Mouse (Mus musculus): Measurements from ENCODE around the gene Trem2. TPM values are rescaled to one million over a fixed set of nuclear protein-coding genes. Genes with fewer than 3 reads are reported as not detected.
"Not testable (repeated sequence)": the region's sequence is repeated elsewhere in the genome, so short reads cannot be mapped to it uniquely, and the experiment has no call there.

Gene Trem2
- polyA plus RNA-seq (2015; fragmentation: Nextera tagmentation; extraction: Ambion mirVana), result 2.1 and 2.3 TPM in 2 replicates

DNA sequence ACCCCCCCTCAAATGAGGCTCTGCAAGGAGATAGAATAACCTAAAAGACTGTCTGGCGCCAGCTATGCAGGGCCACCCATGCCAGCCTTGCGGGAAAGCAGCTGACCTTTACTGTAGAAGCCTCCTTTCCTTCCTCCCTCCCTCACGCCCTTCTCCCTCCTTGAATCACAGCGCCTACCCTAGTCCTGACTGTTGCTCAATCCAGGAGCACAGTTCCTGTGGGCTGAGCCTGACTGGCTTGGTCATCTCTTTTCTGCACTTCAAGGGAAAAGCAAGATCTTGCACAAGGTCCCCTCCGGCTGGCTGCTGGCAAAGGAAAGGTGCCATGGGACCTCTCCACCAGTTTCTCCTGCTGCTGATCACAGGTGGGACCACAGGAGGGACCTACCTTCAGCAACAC is at the start of gene Trem2:
Trem2 (plus strand) TSS at position 171 of the 400 bp plus-strand sequence.
- H3K4me1 ChIP-seq, result no peaks in the 10 kb centered on the region
- no peak within 1 kb of the TSS for H3K27ac ChIP-seq
- no peak within 1 kb of the TSS for H3K9ac ChIP-seq
- 84% methylated on average over 5 of the region's 5 CpGs for WGBS
- H3K4me3 ChIP-seq, result no peak within 1 kb of the TSS
- no peaks in the 10 kb centered on the region for H3K9me3 ChIP-seq (replicated peaks)
- ATAC-seq, result no peak
- no peaks in the 10 kb centered on the region for H3K27me3 ChIP-seq
- no peak within 1 kb of the TSS for H3K4me2 ChIP-seq
- H3K36me3 ChIP-seq (ENCODE audit: poor library complexity, severe bottlenecking), result no peaks in the 10 kb centered on the region

DNA sequence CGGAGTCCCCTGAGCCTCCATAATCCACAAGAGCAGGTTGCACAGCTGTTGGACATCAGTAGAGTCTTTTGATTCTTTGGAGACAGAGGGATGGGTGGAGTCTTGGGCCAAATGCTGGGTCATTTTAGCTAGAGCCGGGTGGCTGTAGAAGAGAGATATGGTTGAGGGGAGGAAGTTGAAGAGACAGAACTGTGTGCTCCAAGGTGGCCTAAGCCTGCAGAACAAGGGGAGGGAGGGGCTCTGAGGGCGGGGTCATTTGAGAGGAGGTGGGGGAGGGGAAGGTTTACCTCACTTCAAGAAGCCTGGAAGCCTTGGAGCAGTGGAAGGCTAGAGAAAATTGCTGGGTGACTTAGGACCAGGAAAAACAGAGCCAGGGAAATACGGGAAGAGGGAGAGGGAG is 47.0 kb upstream of the Trem2 start, which contains the start of gene Treml2:
Treml2 (plus strand) TSS at position 296 of the 400 bp plus-strand sequence.
- ATAC-seq, result no peak
- 37% methylated on average over 3 of the region's 4 CpGs for WGBS
- Histone ChIP-seq H3K36me3 (ENCODE audit: poor library complexity, severe bottlenecking) (no peaks in the 10 kb centered on the region), H3K4me3 (no peak within 1 kb of the TSS), H3K4me1 (no peaks in the 10 kb centered on the region), H3K4me2 (no peak within 1 kb of the TSS), H3K9ac (no peak within 1 kb of the TSS), H3K9me3 (replicated peaks) (no peaks in the 10 kb centered on the region), H3K27me3 (no peaks in the 10 kb centered on the region), H3K27ac (no peak within 1 kb of the TSS)

DNA sequence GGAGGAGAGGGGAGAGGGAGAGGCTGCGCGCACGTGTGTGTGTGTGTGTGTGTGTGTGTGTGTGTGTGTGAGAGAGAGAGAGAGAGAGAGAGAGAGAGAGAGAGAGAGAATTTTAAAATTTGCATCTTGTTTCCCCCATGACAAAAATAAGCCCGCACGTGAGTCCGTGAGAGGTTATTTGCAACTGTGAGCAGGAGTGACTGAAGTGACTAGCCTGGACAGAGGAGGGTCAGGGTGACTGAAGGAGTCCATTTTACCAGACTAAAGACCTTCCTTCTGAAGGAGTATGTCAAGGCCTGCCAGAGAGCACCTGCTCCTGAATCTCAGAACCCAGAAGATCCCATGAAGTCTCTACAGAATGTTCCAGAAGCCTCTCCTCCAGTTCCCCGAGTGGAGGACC is 46.4 kb upstream of the Trem2 start:
- Histone ChIP-seq H3K27ac (no peak overlapping the region), H3K27me3 (no peaks in the 10 kb centered on the region), H3K4me3 (no peak overlapping the region), H3K4me2 (no peak overlapping the region), H3K4me1 (no peaks in the 10 kb centered on the region), H3K36me3 (ENCODE audit: poor library complexity, severe bottlenecking) (no peaks in the 10 kb centered on the region), H3K9me3 (replicated peaks) (no peaks in the 10 kb centered on the region), H3K9ac (no peak overlapping the region)
- WGBS, result 56% methylated on average over 7 of the region's 7 CpGs
- no peak for ATAC-seq

DNA sequence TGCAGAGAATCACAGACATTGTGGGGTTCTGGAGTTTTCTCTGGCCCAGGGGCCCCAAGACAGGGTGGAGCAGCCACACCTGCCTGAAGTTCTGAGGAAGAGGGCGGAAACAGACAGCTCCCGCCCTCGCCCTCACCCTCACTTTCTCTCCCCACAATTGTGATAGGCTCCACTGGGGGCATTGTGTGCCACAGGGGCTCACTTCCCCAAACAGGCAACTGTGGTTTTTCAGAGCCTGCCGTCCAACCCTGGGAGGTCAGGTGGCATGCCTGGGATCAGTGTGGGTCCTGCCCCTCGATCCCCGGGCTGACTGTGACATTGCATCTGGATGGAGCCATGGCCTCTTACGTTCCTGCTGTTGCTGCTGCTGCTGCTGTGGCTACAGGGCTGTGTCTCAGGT is 46.0 kb upstream of the Trem2 start:
- Histone ChIP-seq H3K4me2 (no peak overlapping the region), H3K27me3 (no peaks in the 10 kb centered on the region), H3K27ac (no peak overlapping the region), H3K4me1 (no peaks in the 10 kb centered on the region), H3K36me3 (ENCODE audit: poor library complexity, severe bottlenecking) (no peaks in the 10 kb centered on the region), H3K9me3 (replicated peaks) (no peaks in the 10 kb centered on the region), H3K9ac (no peak overlapping the region), H3K4me3 (no peak overlapping the region)
- ATAC-seq, result no peak
- 81% methylated on average over 7 of the region's 7 CpGs for WGBS

DNA sequence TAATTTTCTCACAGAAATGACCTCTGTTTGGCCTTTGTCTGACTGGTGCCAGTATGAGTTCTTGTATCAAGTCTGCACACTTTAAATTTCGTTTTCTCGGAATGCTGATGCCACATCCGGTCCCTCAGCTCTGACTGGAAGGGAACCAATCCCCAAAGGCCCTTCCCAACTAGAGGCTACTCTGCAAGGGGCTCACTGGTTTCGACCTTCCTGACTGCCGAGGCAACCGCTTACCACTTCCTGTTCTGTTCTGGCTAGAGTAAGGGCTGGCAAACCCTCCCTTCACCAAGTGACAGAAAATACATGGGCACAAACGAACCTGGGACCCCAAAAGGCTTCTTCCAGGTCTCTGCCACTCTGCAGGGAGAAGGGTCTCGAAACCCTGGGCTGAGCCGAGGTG is 45.3 kb upstream of the Trem2 start:
- Histone ChIP-seq H3K27me3 (no peaks in the 10 kb centered on the region), H3K36me3 (ENCODE audit: poor library complexity, severe bottlenecking) (no peaks in the 10 kb centered on the region), H3K4me2 (no peak overlapping the region), H3K9me3 (replicated peaks) (no peaks in the 10 kb centered on the region), H3K27ac (no peak overlapping the region), H3K4me1 (no peaks in the 10 kb centered on the region), H3K4me3 (no peak overlapping the region), H3K9ac (no peak overlapping the region)
- ATAC-seq, result no peak
- 80% methylated on average over 9 of the region's 9 CpGs for WGBS

DNA sequence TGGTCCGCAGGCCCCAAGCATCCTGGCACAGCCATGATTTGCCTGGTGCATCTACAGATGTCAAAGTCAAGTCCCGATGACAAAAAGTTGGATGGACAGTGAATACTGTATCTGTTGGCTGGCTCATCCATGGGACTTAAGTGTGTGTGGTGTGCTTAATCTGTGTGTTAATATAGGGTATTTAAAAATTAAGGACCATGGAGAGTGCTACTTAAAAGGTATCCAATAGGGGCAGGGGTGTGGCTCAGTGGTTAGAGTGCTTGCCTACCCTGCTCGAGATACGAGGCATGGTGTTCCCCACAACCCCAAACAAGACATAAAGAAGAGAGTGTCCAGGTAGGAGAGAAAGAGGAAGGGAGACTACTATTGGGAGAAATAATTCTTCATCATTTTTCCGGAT is 44.4 kb upstream of the Trem2 start:
- H3K4me3 ChIP-seq, result no peak overlapping the region
- no peak for ATAC-seq
- H3K27me3 ChIP-seq, result no peaks in the 10 kb centered on the region
- 91% methylated on average over 5 of the region's 5 CpGs for WGBS
- H3K9me3 ChIP-seq (replicated peaks), result no peaks in the 10 kb centered on the region
- H3K4me2 ChIP-seq, result no peak overlapping the region
- no peaks in the 10 kb centered on the region for H3K4me1 ChIP-seq
- no peaks in the 10 kb centered on the region for H3K36me3 ChIP-seq (ENCODE audit: poor library complexity, severe bottlenecking)
- no peak overlapping the region for H3K27ac ChIP-seq
- no peak overlapping the region for H3K9ac ChIP-seq

DNA sequence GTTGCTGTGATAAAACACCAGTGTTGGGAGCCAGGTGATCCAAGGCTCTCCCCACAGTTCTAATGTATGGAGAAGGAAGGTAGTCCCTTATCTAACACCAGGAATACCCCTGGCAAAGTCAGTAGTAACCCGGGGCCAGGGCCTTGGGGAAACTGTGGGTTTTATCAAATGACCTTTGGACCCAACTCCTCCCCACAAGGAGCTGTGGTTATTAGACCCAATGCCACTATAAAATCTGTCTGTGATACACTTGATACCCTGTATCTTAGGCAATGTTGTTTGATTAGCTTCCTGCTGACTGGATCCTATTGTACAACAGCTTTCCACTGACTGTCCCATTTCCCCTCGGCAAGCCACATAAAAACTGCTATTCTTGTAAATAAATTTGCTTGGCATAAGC is 34.1 kb upstream of the Trem2 start:
- no peaks in the 10 kb centered on the region for H3K9me3 ChIP-seq (replicated peaks)
- ATAC-seq, result no peak

DNA sequence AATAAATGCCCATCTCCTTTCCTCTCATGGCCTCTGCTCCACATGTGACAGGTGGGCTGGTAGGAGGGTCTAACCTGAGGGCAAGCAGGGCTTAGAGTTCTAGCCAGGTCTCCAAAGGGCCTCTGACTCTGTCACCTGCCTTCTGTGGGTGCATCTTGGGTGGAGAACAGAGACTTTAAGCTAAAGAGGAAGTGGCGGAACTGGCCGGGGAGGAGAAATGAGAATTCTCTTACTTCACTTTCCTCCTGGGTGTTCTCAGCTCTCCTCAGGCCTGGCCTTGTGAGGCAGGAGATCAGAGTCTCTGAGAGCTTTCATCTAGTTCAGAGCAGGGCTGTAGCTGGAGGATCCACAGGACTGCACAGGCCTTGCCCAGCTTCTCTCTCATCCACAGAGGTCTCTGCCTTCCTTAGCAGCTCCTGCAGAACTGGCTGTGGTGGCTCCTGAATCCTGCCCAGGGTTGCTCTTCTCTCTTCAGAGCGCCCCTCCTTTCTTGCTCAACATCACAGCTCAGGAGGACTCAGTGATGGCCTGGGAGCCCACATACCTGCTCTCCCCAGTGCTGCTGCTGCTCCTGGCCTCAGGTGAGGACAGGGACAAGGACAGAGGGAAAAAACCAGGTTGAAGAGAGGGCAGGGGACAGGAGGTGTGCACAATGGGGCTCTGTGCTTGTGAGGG is 30.2 kb upstream of the Trem2 start, which contains the start of gene B430306N03Rik:
B430306N03Rik (plus strand) TSS at position 237 of the 675 bp plus-strand sequence.
- H3K4me1 ChIP-seq; H3K9ac ChIP-seq; H3K27ac ChIP-seq; ATAC-seq; H3K36me3 ChIP-seq (ENCODE audit: poor library complexity, severe bottlenecking); H3K4me3 ChIP-seq; H3K4me2 ChIP-seq; H3K9me3 ChIP-seq (replicated peaks); H3K27me3 ChIP-seq: not testable (repeated sequence)
- 91% methylated on average over 3 of the region's 3 CpGs for WGBS

More for the DNA sequence above, 34.1 kb upstream of the Trem2 start:
- H3K36me3 ChIP-seq (ENCODE audit: poor library complexity, severe bottlenecking), result no peaks in the 10 kb centered on the region
- no peak overlapping the region for H3K4me2 ChIP-seq
- 77% methylated on average over 2 of the region's 2 CpGs for WGBS
- H3K4me3 ChIP-seq, result no peak overlapping the region
- no peaks in the 10 kb centered on the region for H3K4me1 ChIP-seq
- no peaks in the 10 kb centered on the region for H3K27me3 ChIP-seq
- H3K27ac ChIP-seq, result no peak overlapping the region
- H3K9ac ChIP-seq, result no peak overlapping the region

DNA sequence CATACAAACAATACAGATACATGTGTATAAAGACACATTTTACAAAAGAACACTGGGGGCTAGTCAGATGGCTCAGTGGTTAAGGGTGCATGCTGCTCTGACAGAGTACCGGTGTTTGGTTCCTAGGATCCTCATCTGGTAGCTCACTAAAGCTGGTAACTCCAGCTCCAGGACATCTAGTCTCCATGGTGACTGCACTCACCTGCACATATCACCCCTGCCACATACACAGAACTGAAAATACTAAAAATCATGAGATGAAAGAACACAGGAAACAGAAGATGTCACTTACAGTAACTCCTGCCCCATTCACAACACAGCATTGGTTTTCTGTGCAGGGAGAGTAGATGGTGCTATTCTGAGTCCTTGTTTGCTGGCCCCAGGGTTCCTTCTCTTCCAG is 27.5 kb upstream of the Trem2 start:
- H3K9ac ChIP-seq, result no peak overlapping the region
- no peak for ATAC-seq
- H3K9me3 ChIP-seq (replicated peaks), result no peaks in the 10 kb centered on the region
- no peaks in the 10 kb centered on the region for H3K4me1 ChIP-seq
- no peak overlapping the region for H3K4me2 ChIP-seq
- WGBS, result 93% methylated on average over 1 of the region's 1 CpGs
- no peak overlapping the region for H3K27ac ChIP-seq
- no peak overlapping the region for H3K4me3 ChIP-seq
- no peaks in the 10 kb centered on the region for H3K36me3 ChIP-seq (ENCODE audit: poor library complexity, severe bottlenecking)
- no peaks in the 10 kb centered on the region for H3K27me3 ChIP-seq

DNA sequence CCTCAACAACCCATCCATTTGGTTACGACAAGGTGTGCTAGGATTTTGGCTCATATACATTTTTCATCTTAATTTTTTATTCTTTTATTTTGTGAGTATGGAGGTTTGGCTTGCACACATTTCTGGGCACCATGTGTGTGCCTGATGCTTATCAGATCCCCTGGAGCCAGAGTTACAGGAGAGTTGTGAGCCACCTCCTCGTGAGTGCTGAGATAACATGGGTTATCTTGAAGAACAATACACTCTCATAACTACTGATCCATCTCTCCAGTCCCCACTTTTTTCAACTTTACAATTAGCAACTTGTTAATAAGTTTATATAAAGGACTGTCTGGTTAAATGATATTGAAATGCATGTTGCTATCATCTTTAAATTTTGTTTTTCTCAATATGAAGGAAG is 24.9 kb upstream of the Trem2 start:
- Histone ChIP-seq H3K36me3 (ENCODE audit: poor library complexity, severe bottlenecking) (no peaks in the 10 kb centered on the region), H3K4me1 (no peaks in the 10 kb centered on the region), H3K4me2 (no peak overlapping the region), H3K27me3 (no peaks in the 10 kb centered on the region), H3K9ac (no peak overlapping the region), H3K4me3 (no peak overlapping the region), H3K27ac (no peak overlapping the region), H3K9me3 (replicated peaks) (no peaks in the 10 kb centered on the region)
- no peak for ATAC-seq
- WGBS, result 92% methylated on average over 2 of the region's 2 CpGs

DNA sequence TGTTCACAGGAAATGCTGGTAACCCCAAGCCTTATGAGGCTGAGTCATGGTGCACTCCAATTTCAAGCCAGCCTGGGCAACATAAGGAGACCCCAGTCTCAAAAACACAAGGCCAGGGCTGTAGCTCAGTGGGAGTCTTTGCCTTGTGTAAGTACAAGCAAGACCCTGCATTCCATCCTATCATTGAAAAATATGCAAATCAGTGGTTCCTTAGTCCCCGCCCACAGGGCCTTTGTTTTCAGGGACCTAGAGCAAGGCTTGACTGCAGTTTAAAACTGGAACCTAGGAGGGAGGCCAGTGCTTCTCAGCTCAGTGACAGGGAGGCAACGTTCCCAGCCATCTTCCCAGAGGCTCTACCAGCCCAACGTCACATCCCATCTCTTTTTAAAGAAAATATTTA is 23.0 kb upstream of the Trem2 start:
- H3K27ac ChIP-seq, result no peak overlapping the region
- no peak overlapping the region for H3K4me2 ChIP-seq
- no peaks in the 10 kb centered on the region for H3K9me3 ChIP-seq (replicated peaks)
- no peaks in the 10 kb centered on the region for H3K4me1 ChIP-seq
- H3K27me3 ChIP-seq, result no peaks in the 10 kb centered on the region
- no peaks in the 10 kb centered on the region for H3K36me3 ChIP-seq (ENCODE audit: poor library complexity, severe bottlenecking)
- H3K9ac ChIP-seq, result no peak overlapping the region
- 59% methylated on average over 3 of the region's 3 CpGs for WGBS
- no peak overlapping the region for H3K4me3 ChIP-seq
- ATAC-seq, result no peak

DNA sequence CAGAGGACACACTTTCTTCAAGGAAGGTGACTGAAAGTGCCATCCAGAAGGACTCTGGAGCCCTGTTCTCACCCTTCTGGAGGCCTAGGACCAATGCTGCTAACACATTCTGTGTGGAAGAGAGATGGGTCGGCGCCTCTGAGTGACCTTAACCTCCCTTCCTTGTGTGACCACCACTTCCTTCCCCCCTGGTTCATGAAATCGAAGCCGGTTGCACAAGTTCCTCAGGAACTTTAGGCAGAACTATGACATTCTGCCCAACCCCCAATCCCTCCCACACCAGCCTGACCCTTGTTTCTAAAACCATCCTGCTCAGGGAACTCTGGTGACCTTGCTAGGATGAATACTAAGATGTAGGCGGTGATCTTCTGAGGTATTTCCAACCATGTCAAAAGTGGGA is 21.9 kb upstream of the Trem2 start:
- H3K4me2 ChIP-seq, result no peak overlapping the region
- H3K9me3 ChIP-seq (replicated peaks), result no peaks in the 10 kb centered on the region
- WGBS, result 90% methylated on average over 5 of the region's 5 CpGs
- no peak overlapping the region for H3K27ac ChIP-seq
- no peak for ATAC-seq
- H3K4me1 ChIP-seq, result no peaks in the 10 kb centered on the region
- no peak overlapping the region for H3K4me3 ChIP-seq
- no peaks in the 10 kb centered on the region for H3K36me3 ChIP-seq (ENCODE audit: poor library complexity, severe bottlenecking)
- H3K27me3 ChIP-seq, result no peaks in the 10 kb centered on the region
- no peak overlapping the region for H3K9ac ChIP-seq

DNA sequence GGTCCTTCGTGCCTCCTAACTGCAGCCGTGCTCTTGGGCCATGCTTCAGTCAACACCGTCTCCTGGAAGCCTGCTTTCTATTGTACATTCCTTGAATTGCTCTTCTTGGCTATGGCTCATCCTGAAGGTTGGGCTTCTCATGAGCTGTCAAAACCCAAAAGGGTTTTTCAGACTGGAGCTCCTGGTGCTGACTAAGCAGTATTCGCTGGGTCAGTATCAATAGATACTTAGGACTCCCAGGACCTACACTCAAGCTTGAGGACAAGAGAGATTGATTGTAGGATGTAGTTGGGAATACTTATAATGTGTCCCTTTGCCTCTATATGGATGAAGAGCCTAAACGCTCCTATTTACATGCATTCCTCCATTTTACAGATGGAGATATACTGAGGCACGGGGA is 21.1 kb upstream of the Trem2 start:
- H3K36me3 ChIP-seq (ENCODE audit: poor library complexity, severe bottlenecking), result no peaks in the 10 kb centered on the region
- no peak overlapping the region for H3K4me2 ChIP-seq
- H3K27me3 ChIP-seq, result no peaks in the 10 kb centered on the region
- H3K9ac ChIP-seq, result no peak overlapping the region
- whole genome bisulfite sequencing, result 94% methylated on average over 6 of the region's 6 CpGs
- H3K27ac ChIP-seq, result no peak overlapping the region
- no peak for ATAC-seq
- H3K9me3 ChIP-seq (replicated peaks), result no peaks in the 10 kb centered on the region
- H3K4me1 ChIP-seq, result no peaks in the 10 kb centered on the region
- no peak overlapping the region for H3K4me3 ChIP-seq

Measured in forebrain, embryonic 13.5 days (tissue).